Mouse (Mus musculus): Measurements from ENCODE around the gene Ankrd65. TPM values are rescaled to one million over a fixed set of nuclear protein-coding genes. Genes with fewer than 3 reads are reported as not detected.
A peak's percentile ranks its signal among the peaks of the same experiment; 100 is the strongest.

The Ankrd65 gene
- polyA plus RNA-seq, 1 experiment, result not detected

- WGBS, result 65% methylated on average over 2 of the region's 2 CpGs
- TF ChIP-seq POLR2A (IDR thresholded peaks at IDR 0.05; ENCODE audit: borderline replicate concordance, control insufficient read depth, low read depth, low read length) (no peak), CTCF (IDR thresholded peaks at IDR 0.05; ENCODE audit: control insufficient read depth, insufficient read depth, low read length) (no peak)
- peaks cover 6% of the 10 kb centered on the region for H3K4me1 ChIP-seq (ENCODE audit: control insufficient read depth, insufficient read depth, low read length)
- no peak overlapping the region for H3K4me3 ChIP-seq (replicated peaks; ENCODE audit: control insufficient read depth, low read depth, low read length)
- no peak overlapping the region for H3K27ac ChIP-seq (ENCODE audit: control insufficient read depth, insufficient read depth, low read depth, low read length, poor library complexity)
Observed at GRCm38 (mm10) chr4:155771706-155772105, 18.5 kb upstream of the Ankrd65 start.

- no peak overlapping the region for H3K27ac ChIP-seq (ENCODE audit: control insufficient read depth, insufficient read depth, low read depth, low read length, poor library complexity)
- no peak overlapping the region for H3K4me3 ChIP-seq (replicated peaks; ENCODE audit: control insufficient read depth, low read depth, low read length)
- 85% methylated on average over 13 of the region's 13 CpGs for WGBS
- TF ChIP-seq POLR2A (IDR thresholded peaks at IDR 0.05; ENCODE audit: borderline replicate concordance, control insufficient read depth, low read depth, low read length) (no peak), CTCF (IDR thresholded peaks at IDR 0.05; ENCODE audit: control insufficient read depth, insufficient read depth, low read length) (no peak)
- H3K4me1 ChIP-seq (ENCODE audit: control insufficient read depth, insufficient read depth, low read length), result peaks cover 6% of the 10 kb centered on the region
Observed at GRCm38 (mm10) chr4:155772786-155773185, 17.5 kb upstream of the Ankrd65 start.

DNA sequence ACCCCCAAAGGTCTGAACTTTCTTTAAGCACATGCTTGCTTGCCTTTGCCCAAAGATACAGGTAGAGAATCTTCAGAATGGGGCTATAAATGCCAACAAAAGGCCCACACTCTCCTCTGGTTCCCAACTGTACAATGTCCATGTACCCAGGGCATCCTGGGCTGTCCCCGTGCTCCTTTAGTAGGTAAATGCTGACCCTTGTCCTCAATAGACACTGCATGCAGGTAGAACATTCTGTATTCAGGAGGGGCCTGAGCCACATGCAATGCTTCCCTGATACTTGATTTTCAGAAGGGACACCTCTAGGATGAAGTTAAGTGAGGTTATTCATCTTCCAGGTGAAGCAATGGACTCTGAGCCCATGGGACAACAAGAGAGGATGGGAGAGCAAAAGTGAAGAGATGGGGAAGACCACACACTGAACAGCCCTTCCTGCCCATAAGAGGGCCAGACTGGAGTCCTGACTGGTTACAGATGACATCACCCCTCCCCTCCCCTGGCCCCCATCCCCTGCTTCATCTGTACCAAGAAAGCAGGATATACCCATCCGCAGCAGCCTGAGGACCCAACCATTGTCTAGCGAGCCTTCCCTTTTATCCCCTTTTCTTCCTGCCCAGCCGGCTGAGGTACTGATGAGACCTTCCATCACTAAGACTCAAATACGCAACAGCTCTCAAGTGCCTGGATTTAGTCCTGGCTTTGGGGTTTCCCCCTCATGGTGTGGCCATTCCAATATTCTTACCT, 16.7 kb upstream of the Ankrd65 start:
- Histone ChIP-seq H3K4me1 (ENCODE audit: control insufficient read depth, insufficient read depth, low read length) (peaks cover 6% of the 10 kb centered on the region), H3K27ac (ENCODE audit: control insufficient read depth, insufficient read depth, low read depth, low read length, poor library complexity) (no peak overlapping the region), H3K4me3 (replicated peaks; ENCODE audit: control insufficient read depth, low read depth, low read length) (no peak overlapping the region)
- no peak for TF ChIP-seq CTCF (IDR thresholded peaks at IDR 0.05; ENCODE audit: control insufficient read depth, insufficient read depth, low read length)
- no peak for TF ChIP-seq POLR2A (IDR thresholded peaks at IDR 0.05; ENCODE audit: borderline replicate concordance, control insufficient read depth, low read depth, low read length)
- WGBS, result 50% methylated on average over 5 of the region's 5 CpGs

DNA sequence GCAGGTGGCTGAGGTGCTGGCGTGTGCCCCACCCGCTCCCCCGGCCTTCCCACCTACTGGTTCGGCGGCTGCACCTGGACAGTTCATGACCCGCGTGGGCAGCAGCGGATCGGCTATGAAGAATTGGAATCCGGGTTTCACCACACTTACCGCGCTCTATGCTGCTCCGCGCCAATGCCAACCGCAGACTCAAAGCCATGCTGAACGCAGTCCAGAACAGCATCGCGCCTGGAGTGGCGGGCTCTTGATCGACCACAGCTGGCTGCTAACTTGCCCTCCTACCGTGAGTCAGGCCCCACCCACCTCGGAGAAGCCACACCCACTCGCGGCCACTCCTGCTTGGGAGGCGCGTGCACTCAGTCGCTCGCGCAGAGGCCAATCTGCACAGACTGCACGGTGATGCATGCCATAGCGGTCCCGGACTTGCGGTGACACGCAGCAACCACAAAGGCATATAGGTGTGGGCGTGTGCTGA, 15.9 kb upstream of the Ankrd65 start, which contains the start of gene Vwa1:
Vwa1 (minus strand) TSS at position 419 of the 475 bp plus-strand sequence.
- 1% methylated on average over 35 of the region's 35 CpGs for WGBS
- Histone ChIP-seq H3K4me1 (ENCODE audit: control insufficient read depth, insufficient read depth, low read length) (peaks cover 6% of the 10 kb centered on the region), H3K27ac (ENCODE audit: control insufficient read depth, insufficient read depth, low read depth, low read length, poor library complexity) (no peak within 1 kb of the TSS), H3K4me3 (replicated peaks; ENCODE audit: control insufficient read depth, low read depth, low read length) (peak within 1 kb of the TSS; percentile 40)
- TF ChIP-seq CTCF (IDR thresholded peaks at IDR 0.05; ENCODE audit: control insufficient read depth, insufficient read depth, low read length) (no peak), POLR2A (IDR thresholded peaks at IDR 0.05; ENCODE audit: borderline replicate concordance, control insufficient read depth, low read depth, low read length) (peak; percentile 29; the same call in 1 of the 2 replicates)

DNA sequence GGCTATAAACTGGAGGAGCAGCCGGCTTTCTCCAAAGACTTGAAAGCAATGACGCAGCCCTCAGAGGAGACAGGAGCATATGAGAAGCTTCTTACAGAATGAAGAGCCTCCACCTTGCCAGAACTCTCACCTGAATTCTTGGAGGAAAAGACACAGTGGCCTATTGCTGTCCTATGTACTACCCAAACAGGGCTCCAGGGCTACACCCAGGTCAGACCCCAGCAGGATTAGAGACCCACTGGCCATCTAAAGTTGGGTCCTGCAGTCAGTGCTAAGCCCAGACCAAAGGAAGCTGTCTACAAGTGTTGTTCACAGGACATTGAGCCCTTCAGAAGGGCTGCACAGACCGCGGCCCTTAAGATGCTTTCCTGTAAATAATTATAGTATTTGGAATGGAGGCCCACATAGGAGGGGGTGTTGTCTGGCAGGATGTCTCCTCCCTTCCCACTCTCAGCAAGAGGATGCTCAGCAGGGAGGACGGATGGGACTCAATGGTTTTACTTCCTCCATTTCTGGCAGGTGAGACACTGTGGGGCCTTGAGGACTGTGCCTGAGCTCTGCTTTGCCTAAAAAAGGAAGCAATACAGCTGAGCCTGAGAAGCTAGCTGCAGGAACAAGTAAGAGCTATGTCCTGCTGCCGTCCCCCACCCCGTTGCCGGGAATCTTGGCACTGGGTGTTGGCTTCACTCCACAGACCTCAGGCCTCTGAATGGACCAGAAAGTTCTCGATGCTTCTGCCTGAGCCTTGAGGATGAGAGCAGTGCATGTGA, 15.1 kb upstream of the Ankrd65 start:
- TF ChIP-seq CTCF (IDR thresholded peaks at IDR 0.05; ENCODE audit: control insufficient read depth, insufficient read depth, low read length) (no peak), POLR2A (IDR thresholded peaks at IDR 0.05; ENCODE audit: borderline replicate concordance, control insufficient read depth, low read depth, low read length) (no peak)
- no peak overlapping the region for H3K27ac ChIP-seq (ENCODE audit: control insufficient read depth, insufficient read depth, low read depth, low read length, poor library complexity)
- no peak overlapping the region for H3K4me3 ChIP-seq (replicated peaks; ENCODE audit: control insufficient read depth, low read depth, low read length)
- WGBS, result 17% methylated on average over 9 of the region's 9 CpGs
- H3K4me1 ChIP-seq (ENCODE audit: control insufficient read depth, insufficient read depth, low read length), result peaks cover 6% of the 10 kb centered on the region

DNA sequence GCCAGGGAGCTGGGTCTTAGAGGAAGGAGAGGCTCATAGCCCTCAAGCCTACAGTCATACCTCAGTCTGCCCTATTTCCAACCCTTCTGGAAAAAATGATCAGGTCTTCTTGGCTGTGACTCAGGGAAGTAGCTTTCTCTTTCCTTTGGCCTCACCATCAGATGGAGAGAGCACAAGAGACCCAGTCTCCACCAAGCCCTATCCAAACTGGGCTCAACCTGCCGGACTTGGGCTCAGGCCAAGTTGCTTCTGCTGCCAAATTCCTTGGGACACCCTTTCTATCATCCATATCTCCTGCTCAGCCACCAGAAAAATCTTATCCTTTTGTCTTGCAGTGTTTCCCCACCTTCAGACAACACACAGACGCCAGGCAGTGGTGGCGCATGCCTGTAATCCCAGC, 14.4 kb upstream of the Ankrd65 start:
- TF ChIP-seq POLR2A (IDR thresholded peaks at IDR 0.05; ENCODE audit: borderline replicate concordance, control insufficient read depth, low read depth, low read length) (no peak), CTCF (IDR thresholded peaks at IDR 0.05; ENCODE audit: control insufficient read depth, insufficient read depth, low read length) (no peak)
- 72% methylated on average over 3 of the region's 3 CpGs for WGBS
- no peak overlapping the region for H3K27ac ChIP-seq (ENCODE audit: control insufficient read depth, insufficient read depth, low read depth, low read length, poor library complexity)
- peaks cover 4% of the 10 kb centered on the region for H3K4me1 ChIP-seq (ENCODE audit: control insufficient read depth, insufficient read depth, low read length)
- H3K4me3 ChIP-seq (replicated peaks; ENCODE audit: control insufficient read depth, low read depth, low read length), result no peak overlapping the region

DNA sequence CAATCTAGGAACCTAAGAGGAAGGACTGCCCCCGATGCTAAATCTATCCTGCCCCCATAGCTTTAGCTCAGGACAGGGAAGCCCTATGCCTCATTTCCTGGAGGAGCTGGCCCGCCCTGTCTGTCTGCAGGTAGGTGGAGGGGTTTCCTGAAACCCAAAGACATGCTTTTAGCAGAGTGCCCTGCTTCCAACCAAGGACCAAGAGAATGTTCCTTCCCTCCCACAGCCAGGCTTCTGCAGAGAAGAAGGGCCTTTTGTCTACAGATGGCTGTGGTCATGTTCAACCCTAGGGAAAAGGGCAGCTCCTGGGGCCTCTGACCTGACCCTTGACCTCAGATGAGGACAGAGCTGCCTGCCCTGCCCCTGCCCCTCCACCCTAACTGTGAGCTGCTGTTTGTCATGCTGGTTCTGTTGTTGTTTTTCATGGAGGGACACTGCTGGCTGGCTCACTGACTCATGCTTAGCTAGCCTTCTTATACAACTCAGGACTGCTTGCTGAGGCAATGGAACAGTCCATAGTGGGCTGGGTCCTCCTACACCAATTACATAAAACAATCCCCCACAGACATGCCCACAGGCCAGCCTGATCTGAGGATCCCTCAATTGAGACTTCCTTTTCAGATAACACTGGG, 13.4 kb upstream of the Ankrd65 start:
- TF ChIP-seq CTCF (IDR thresholded peaks at IDR 0.05; ENCODE audit: control insufficient read depth, insufficient read depth, low read length) (no peak), POLR2A (IDR thresholded peaks at IDR 0.05; ENCODE audit: borderline replicate concordance, control insufficient read depth, low read depth, low read length) (no peak)
- no peak overlapping the region for H3K27ac ChIP-seq (ENCODE audit: control insufficient read depth, insufficient read depth, low read depth, low read length, poor library complexity)
- peaks cover 4% of the 10 kb centered on the region for H3K4me1 ChIP-seq (ENCODE audit: control insufficient read depth, insufficient read depth, low read length)
- no peak overlapping the region for H3K4me3 ChIP-seq (replicated peaks; ENCODE audit: control insufficient read depth, low read depth, low read length)
- 38% methylated on average over 2 of the region's 2 CpGs for WGBS

DNA sequence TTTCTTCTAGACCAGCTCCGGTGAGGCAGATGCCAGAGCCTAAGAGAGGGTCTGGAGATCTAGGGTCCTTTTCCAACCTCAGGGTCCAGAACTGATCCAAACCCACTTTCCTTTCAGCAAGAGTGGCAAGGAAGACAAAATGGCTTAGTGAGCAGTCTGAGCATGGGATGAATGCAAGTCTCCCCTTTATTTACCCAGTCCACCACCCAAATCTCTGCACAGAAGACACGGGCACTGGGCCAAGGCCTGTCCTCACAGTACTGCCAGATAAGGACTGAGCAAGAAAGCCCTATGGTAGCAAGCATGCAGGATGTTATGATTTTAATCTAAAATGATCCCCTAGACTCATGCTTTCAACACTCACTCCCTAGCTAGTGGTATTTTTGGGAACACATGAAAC, 12.4 kb upstream of the Ankrd65 start:
- no peak for TF ChIP-seq CTCF (IDR thresholded peaks at IDR 0.05; ENCODE audit: control insufficient read depth, insufficient read depth, low read length)
- no peak for TF ChIP-seq POLR2A (IDR thresholded peaks at IDR 0.05; ENCODE audit: borderline replicate concordance, control insufficient read depth, low read depth, low read length)
- peaks cover 4% of the 10 kb centered on the region for H3K4me1 ChIP-seq (ENCODE audit: control insufficient read depth, insufficient read depth, low read length)
- H3K4me3 ChIP-seq (replicated peaks; ENCODE audit: control insufficient read depth, low read depth, low read length), result no peak overlapping the region
- no peak overlapping the region for H3K27ac ChIP-seq (ENCODE audit: control insufficient read depth, insufficient read depth, low read depth, low read length, poor library complexity)
- WGBS, result 68% methylated on average over 2 of the region's 2 CpGs

All from bone marrow, adult 2 months (tissue).